Mouse (Mus musculus): ENCODE measurements around the gene Hspg2.
A peak's percentile ranks its signal among the peaks of the same experiment; 100 is the strongest.

Gene Hspg2

DNA sequence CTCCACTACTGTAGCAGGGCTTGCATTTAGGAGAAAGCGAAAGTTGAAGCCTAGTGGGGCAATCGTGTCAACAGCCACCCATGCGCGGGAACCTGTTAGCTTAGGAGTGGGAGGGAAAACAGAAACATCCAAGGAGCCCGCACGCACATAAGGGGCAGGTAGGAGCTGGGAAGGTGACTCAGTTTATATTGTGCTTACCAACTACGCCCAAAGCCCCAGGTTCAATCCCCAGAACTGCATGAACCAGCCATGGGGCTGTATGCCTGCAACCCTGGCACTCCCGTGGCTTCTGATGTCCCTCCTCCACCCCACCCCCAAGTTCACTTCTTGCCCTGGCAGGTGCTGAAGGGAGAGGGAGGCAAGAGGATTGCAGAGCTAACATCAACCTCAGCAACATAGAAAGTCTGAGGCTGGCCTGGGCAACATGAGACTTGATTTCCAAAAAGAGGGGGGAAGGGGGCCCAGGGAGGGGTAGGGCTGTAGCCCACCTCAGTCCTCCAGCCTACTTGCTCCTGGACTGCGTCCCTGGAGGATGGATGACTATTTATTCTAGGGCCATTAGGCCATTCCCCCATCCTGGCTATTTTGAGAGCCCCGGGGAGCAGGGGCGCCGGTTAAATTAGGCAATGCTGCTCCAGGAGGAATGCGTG is 12.9 kb downstream of the Hspg2 start:
- no peak for DNase-seq

DNA sequence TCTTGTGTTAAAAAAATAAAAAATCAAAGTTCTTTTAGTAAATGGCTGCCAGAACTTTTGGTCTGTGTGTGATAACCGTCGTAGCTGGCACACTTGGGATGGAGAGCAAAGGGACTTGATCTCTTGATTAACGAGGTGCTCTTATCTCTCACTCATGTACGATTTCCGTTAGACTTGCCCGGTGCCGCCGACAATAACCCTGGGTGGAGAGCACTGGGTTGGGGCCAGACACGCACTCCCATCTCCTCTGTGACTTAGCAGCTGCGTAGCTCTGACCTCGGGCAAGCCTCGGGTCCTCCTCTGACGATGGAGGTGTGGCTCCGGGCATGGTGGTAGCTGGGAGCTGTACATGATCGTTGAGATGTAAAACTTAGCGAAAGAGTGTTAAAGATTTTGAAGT is 15.3 kb downstream of the Hspg2 start:
- DNase-seq: peak; percentile 53

DNA sequence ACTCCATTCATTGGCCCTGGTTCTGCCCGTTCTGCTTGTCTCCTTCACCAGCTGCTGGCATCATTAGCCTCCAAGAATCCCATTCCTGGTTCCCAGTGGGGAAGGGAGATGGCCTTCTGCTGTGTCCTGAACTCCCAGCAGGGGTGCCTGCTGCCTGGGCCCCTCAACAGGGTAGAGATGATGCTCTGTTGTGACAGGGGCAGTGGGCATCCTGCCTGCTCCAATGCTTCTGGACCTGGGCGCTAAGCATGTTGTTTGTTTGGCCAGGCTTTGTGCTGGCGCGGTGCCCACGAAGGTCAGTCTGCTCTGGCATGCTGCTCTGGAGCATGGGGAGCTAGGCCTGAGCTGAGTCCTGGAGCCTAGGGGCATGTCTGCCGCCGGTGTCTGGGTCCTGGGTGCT is 16.0 kb downstream of the Hspg2 start:
- DNase-seq: peak; percentile 61

DNA sequence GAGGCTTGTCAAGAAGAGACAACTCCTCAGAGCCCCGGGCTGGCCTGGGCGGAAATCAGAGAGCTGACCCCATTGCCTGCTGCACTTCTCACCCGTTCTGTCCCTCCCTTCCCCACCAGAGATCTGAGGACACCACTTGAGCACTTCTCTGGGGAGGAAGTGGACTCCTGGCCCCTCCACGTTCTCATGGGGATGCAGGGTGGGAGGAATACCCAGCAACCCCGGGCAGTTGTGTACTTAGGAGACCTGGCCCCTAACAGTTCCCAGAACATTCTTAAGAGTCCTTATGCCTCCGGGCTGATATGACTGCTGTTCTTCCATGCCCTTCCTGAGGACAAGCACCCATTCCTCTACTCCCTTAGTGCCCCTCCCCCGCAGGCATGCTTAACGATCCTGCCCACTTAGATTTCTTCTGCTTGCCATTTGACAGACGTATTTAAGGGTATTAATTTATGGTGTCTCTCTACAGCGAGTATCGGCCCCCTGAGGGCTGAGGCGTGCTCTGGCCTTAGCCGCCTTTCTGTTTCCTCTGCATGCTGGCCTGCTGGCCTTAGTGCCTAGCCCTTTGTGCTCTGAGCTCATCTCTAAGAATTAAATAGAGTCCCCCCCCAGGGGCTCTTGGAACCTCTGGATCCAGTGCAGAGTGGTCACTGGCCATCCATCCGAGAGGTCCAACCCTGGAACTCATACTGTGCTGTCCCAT is 16.8 kb downstream of the Hspg2 start:
- peak; percentile 44 for DNase-seq

DNA sequence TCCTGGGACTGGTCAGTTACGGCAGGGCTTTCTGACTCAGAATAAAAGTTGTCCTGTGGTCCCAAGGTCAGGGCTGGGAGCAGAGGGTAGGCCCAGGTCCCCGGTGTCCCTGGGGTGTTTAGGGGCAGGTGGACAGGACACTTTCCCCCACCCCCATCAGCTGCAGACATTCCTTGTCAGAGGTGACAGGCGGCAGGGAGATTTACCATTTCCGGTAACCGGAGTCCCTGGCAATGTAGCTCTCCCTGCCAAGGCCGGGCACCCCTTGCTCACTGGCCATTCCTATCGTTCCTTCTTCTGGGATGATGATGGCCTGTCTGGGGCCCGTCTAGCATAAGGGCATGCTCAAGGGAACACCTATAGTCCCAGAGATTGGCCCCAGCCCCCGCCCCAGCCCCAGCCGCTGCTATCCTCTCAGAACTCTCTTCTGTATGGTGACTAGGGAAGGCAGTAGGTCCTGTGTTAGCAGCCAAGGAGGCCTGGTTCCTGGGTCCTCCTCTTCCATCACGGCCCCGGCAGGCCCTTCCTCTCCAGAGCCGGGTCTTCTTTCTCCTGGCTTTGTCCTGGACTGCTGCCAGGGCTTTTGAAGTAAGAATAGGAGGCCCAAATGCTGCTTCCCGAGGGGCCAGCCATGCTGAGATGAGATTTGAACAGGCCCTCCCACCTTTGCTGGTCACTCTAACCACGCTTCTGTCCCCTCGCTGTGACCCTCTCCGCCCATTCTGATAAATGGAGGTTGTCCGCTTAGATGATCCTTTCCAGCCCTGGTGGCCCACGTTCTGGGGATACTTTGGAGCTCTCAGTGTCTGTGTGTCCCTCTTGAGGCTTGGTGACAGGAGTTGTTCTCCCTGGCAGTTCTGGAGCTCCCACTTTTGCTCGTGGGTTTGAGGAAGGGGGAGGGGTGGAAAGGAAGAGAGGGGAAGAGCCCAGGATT is 17.8 kb downstream of the Hspg2 start:
- DNase-seq: no peak

DNA sequence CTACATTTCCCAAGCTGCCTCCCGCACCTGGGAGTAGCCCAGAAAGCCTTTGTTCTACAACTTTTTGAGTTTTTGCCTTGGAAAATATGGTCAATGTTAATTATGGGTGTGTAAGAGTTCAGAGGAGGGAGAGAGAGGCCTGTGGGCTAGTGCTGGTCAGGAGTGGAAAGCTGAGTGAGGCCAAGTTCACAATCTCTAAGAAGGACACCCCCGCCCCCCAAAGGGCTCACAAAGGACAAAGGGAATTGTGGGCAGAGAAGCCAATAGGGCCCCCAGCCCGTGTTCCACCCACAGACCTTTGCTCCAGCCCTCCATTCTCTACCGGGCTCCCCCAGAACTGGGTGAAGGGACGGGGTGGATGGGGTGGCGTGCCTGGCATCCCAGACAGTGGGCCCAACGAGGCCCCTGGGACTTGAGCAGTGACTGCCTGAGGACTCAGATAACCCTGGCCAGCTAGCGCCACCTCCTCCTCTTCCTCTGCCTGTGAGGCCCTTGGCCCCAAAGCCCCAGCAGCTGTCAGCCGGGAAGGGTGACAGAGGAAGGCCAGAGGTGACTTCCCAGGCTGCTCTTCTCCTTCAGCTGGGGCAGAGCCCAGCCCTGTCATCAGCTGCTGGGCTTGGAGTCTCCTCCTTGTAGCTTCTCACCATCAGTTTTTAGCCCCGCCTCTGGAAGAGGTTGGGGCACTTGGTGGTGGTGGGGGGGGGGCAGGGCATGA is 18.9 kb downstream of the Hspg2 start:
- DNase-seq: peak; percentile 65

DNA sequence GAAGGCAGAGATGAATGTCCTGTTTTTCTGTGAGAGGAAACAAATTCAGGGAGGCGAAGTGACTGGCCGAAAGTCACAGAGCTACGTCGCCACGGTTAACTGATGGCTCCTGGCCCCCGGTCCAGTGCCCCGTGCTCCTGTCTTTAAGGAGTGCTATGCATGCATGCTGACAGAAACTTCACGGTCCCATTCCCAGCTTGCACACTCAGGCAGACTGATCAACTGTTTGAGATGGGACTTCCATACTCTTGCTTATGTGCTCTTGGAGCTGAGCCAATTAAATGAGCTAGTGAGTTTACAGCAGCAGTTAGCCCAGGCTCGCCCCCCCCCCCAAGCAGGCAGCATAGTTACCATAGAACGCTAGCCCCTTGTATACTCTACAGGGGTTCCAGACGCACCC is 19.5 kb downstream of the Hspg2 start:
- no peak for DNase-seq

DNA sequence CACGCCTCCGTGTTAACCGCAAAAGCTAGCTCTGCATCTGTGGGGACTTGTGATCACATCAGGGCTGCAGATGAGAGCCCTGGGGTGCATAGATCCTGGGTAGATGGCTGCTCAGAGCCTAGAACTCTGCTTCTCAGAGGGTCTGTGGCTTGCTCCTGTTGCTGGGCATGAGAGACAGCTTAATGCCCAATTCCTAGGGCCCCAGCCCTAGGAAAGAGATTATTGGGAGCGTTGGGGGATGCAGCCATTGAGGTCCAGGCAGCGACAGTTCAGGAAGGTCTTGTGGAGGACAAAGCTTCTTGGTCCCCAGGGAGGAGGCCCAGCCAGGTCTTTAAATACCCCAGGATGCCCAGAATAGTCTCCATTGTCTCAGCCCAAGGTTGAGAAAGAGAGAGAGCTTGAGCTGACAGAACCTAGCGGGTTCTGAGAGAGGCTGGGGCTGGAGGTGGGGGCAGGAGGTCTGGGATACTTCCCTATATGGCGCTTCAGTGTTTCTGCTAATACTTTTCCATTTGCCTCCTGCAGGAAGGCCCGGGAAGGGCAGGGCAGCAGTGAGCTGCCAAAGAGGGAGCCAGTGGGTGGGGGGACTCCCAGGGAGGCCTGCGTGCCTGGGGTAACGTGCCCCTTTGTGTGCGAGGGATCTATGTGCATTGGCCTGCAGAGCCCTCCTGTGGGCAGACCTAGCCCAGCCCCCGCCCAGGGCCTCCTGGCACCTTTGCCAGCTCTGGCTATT is 20.2 kb downstream of the Hspg2 start:
- DNase-seq: no peak

DNA sequence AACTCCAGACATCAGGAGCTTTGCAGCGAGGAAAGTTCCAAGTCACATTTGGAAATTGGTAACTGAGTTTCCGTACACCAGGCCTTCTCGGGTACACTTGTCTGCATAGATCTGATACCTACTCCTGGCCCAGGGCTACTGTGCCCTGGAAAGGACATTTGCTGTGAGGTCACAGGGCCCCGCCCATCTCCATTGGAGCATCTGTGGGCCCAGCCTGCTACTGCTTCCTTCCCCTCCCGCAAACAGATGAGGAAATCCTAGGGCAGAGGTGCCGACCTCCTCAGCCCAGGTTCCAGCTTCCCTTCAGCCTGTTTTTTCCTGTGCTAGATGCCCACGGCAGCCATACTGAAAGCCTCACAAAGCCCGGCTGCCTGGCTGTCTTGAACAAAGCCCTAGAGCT is 21.4 kb downstream of the Hspg2 start:
- no peak for DNase-seq

DNA sequence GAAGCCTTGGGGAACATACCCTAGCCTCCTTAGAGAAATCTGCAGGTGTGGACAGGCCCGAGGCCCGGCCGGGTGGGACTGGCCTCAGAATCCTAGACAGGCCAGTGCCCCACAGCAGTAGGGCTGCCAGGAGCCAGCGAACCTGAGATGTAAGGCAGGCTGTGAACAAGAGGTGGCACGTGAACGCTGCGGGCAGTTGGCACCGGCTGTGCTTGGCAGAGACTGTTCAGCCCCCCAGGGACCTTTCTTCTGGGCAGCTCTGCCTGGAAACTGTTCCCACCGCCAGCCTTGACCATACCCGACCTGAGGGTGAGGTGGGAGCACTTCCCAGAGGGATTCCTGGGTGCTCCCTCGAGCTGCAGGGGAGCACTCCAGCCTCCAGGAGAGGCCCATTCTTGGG is 24.0 kb downstream of the Hspg2 start:
- DNase-seq: no peak

DNA sequence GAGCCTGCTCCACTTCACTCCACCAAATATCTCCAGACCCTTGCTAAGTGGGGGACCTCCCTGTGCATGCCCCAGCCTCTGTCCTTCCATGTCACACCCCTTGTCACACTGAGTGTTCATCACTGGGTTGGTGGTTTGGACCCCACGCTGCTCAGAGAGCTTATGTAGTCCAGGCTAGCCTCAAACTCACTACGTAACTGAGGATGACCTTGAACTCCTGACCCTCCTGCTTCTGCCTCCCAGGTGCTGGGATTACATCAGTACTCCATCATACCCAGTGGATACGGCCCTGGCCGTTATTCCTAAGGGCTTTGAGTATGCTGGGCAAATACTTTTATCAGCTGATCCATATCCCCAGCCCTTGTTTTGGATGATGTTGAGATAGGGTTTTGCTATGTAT is 24.6 kb downstream of the Hspg2 start:
- no peak for DNase-seq

DNA sequence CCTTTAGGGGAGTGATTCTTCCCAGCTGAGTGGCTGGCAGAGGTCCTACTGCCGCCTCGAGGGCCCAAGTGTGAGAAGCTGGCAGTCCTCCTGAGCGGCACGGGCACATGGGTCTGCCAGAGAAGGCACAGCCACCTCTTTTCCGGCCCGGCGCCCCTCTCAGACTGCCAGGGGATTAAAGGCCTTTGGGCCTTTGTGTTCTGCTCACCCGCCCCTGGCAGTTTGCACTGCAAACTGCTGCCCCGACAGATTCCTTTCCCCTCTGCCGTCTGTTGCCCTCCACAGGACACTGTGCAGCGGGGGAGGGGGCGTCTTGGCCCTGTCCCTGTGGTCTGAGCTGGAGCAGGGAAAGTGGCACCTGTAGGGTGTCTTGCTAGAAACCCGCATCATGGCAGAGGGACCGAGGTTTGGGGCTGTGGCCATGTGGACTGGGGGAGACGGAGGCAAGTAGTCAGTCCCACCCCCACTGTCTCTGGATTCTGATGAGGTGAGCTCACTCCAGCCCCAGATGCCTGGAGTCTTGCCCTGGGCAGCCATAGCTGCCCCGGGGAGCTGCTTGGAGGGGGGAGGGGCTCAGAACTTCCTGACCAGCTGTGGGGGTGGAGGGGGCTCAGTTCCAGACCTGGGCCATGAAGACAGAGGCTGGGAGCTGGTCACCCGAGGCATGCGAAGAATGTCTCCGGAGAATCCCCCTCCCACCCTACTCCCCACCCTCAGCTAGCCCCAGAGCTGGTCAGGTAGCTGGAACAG is 26.4 kb downstream of the Hspg2 start:
- DNase-seq: peak; percentile 47

DNA sequence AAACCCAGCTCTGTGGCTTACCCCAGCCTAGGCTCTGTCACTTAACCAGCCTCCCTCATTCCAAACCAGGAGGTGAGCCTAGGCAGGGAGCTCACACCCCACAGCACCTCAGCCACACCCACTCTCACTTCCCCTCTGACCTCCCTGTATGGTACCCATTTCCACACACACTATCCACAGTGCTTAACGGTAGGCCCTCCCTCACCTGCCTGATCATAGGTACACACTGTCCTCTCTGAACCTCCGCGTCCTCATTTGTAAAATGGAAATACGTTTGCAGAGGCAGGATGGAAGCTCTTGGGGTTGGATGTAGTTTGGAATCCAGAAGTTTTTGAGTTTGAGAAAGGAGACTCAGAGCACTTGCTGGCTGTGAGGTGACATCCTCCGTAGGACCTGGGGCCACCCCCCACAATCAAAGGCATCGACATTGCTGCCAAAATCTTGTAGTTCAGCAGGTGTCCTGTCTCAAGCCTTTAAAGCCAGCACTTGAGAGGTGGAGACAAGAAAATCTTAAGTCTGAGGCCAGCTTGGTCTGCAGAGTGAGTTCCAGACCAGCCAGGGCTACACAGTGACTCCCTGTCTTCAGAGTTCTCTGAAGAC is 27.0 kb downstream of the Hspg2 start:
- DNase-seq: no peak

DNA sequence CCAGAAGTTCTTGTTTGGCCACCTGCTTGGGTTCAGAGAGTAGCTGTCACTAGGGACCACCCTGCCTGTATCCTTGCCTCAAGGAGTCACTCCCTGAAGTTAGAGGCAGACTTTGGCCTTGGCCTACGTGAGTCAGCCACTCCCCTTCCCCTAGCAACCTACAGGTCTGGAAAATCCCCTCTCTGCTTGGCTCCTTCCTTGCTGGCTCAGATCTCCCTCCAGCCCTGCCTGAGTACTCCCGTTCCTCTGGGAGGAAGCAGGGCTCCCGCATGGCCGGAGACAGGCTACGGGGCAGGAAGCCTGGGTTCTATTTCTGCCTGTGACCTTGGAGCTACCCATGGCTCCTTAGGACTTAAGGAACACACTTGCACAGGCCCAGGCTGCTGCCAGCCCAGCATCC is 28.8 kb downstream of the Hspg2 start:
- DNase-seq: no peak

DNA sequence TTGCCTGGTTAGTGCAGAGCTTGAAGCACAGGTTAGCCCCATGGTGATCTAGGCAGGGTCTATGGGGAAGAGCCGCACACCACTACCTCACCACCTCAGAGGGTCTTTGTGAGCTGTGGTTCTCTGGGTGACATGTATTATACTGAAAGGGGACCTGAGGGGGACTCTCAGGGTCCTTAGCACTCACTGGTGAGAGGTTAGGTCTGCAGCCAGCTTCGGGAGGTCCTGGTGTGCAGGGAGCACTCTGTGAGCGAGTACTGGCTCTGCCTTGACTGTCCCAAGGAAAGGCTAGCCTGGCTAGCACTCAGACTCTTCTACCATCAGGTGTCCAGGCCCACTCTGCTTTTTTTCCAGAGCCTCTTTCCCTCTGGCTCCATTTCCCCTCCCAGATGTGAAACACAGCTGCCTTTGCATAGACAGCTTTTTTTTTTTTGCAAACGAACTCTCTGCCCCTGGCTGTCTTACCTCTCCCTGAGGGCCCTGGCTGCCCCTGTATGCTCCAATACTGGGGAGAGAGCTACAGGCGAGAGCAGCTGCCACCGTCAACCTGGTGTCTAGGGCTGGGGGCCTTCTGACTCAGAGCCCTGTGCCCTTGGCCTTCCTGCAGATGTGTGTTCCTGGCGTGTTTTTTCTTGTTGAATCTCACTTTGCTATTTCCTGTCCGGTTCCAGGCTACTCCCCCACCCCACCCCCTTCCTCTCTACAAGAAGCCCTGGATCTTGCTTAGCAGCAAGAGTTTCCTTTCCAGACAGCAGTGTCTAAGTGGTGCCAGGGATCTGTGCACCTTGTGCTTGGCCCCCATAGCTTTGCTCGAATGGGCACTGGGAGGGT is 29.5 kb downstream of the Hspg2 start:
- peak; percentile 35 for DNase-seq

DNA sequence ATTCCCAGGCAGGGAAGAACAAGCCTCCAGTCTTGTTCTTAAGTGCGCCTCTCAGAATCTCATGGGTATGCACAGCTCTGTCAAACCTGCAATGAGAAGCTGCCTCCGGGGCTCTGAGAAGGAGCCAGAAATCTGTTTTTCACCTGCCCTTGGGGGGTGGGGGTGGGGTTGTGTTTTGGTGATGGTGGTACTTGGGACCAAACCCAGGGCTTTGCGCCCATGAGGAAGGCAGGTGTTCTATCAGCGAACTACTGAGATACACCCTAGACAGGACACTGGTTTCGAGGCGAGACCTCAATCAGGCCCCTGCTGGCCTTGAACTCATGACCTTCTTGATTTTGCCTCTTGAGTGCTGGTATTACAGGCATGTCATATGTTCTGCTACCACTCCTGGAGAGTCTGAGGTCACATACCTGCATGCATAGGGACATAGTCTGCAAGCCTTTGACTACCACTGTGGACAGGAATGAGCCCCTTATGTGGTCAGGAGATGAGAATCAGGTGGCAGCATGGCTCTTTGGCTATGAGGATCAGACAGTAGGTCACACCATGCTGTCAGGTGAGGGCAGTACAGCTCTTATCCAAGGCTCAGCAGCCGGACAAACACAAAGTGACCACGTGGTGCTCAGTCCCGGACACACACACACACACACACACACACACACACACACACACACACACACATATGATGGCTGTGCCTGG is 30.5 kb downstream of the Hspg2 start:
- DNase-seq: no peak

DNA sequence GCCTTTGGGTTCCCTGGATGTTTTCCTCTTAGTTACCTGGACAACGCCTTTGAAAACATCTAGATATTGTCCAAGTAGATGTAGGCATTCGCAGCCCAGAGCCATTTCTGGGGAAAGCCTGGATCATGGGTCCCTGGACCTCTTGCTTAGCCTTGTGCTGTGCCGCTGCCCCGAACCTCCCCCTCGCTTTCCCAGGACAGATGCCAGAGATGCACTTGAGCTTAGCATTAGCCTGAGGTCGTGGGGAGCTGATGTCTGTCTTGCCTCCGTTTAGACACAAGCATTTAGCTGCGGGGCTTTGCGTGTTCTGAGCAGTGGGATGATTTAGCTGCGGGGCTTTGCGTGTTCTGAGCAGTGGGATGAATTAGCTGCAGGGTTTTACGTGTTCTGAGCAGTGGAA is 31.6 kb downstream of the Hspg2 start:
- no peak for DNase-seq

DNA sequence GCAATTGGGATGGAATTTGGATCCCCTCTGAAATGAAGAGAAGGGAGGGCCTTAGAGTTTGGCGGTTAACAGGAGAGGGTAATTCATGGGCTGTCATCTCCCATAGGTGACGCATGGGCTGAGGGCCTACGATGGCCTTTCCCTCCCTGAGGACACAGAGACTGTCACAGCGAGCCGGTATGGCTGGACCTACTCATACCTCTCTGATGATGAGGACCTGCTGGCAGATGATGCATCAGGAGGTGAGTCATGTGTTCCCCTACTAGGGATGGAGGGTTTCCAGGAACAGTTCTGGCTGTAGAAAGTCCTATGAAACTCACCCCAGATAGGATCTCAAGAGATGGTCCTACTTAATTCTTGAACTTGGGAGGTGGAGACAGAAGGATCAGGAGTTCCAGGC is 32.4 kb downstream of the Hspg2 start:
- DNase-seq: no peak

DNA sequence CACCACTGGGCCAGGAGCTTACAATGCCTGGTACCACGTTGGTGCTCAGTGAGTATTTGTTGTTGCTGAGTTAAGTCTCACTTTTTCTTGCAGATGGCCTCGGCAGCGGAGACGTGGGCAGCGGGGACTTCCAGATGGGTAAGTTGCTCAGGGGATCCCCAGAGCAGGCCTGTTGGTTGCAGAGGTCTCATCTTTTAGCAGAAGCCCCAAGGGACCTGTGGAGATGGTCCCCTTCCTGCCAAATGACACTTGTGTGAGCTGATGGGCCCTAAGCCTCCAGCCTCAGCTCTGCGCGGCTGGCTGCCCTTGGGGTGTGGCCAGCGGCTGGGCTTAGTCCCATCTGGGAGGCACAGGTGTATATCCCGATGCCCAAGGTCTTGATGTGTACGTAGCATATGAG is 33.6 kb downstream of the Hspg2 start:
- DNase-seq: no peak

DNA sequence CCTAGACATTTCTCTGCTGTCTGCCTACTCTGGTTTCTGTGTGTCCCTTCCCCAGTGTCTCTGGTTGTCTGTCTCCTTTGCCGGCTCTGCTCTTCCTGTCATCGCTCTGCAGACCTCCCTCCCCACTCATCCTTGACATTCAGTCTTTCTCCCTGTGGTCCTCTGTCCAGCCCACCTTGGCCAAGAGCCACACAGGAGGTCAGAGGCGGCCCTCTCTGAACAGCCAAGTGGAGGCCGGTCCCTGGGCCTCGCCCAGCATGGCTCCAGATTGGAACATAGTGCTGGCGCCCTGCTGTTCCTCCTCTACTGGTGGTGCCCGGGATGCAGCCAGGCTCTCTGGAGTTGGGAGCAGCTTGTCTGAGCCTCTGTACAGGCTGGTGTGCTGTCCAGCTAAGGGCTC is 34.2 kb downstream of the Hspg2 start:
- DNase-seq: no peak
